Comparison of ENCODE assay signal across 23 mouse cellular contexts in genomic region chr1:76453160-76453710, GRCm38 (mm10).
DNase-seq lines count a peak whose midpoint lies in the region; ATAC-seq and TF ChIP-seq lines count a peak whose summit lies in the region.
"Had no signal": no experiment of that assay in that cellular context is flagged by ENCODE, and none has a peak within 500 bp of the region (broad histone marks: within the 10 kb centered on the region; RNA-seq: fewer than 3 reads in every experiment).

No protein-coding gene starts in this region.

- no peaks in the 10 kb centered on the region for H3K27me3 ChIP-seq in midbrain, embryonic 14.5 days (ENCODE audit: control insufficient read depth, insufficient read depth, low read length)
- no peaks in the 10 kb centered on the region for H3K27me3 ChIP-seq in midbrain, embryonic 10.5 days (ENCODE audit: low read depth, poor library complexity, severe bottlenecking)
- H3K27me3 ChIP-seq in midbrain, postnatal 0 days (ENCODE audit: insufficient read depth, low read length) = no peaks in the 10 kb centered on the region
- H3K27me3 ChIP-seq in kidney, embryonic 15.5 days = no peaks in the 10 kb centered on the region
- H3K27me3 ChIP-seq: hindbrain, embryonic 12.5 days had no signal

- H3K9ac ChIP-seq in midbrain, embryonic 14.5 days (replicated peaks; ENCODE audit: low read length) = no peak overlapping the region
- no peak overlapping the region for H3K9ac ChIP-seq in midbrain, postnatal 0 days (replicated peaks; ENCODE audit: low read length, poor library complexity, severe bottlenecking)
- H3K9ac ChIP-seq in kidney, embryonic 15.5 days = no peak overlapping the region
- H3K9ac ChIP-seq: forebrain, postnatal 0 days; hindbrain, embryonic 12.5 days had no signal

- no peak overlapping the region for H3K4me2 ChIP-seq in midbrain, embryonic 14.5 days (ENCODE audit: low read length)
- H3K4me2 ChIP-seq in midbrain, postnatal 0 days (ENCODE audit: low read depth, low read length, poor library complexity, severe bottlenecking) = peak overlapping the region; percentile 2; the same call in 1 of the 2 replicates
- no peak overlapping the region for H3K4me2 ChIP-seq in kidney, embryonic 15.5 days
- H3K4me2 ChIP-seq: heart, embryonic 11.5 days; hindbrain, embryonic 12.5 days had no signal

- no peaks in the 10 kb centered on the region for H3K36me3 ChIP-seq in midbrain, embryonic 14.5 days (ENCODE audit: control insufficient read depth, insufficient read depth, low read length)
- H3K36me3 ChIP-seq in midbrain, embryonic 10.5 days = no peaks in the 10 kb centered on the region
- no peaks in the 10 kb centered on the region for H3K36me3 ChIP-seq in midbrain, postnatal 0 days (ENCODE audit: insufficient read depth, low read length)
- H3K36me3 ChIP-seq in kidney, embryonic 15.5 days = no peaks in the 10 kb centered on the region
- H3K36me3 ChIP-seq: hindbrain, embryonic 12.5 days had no signal

- H3K9me3 ChIP-seq in midbrain, embryonic 14.5 days (ENCODE audit: control insufficient read depth, low read length) = no peaks in the 10 kb centered on the region
- H3K9me3 ChIP-seq in midbrain, embryonic 10.5 days (replicated peaks) = no peaks in the 10 kb centered on the region
- no peaks in the 10 kb centered on the region for H3K9me3 ChIP-seq in midbrain, postnatal 0 days (ENCODE audit: low read length)
- no peaks in the 10 kb centered on the region for H3K9me3 ChIP-seq in kidney, embryonic 15.5 days (replicated peaks)
- H3K9me3 ChIP-seq: hindbrain, embryonic 12.5 days had no signal

- 42% methylated on average over 7 of the region's 7 CpGs for WGBS in midbrain, embryonic 14.5 days
- WGBS in midbrain, embryonic 10.5 days = 88% methylated on average over 7 of the region's 7 CpGs
- WGBS in midbrain, postnatal 0 days = 47% methylated on average over 7 of the region's 7 CpGs
- 83% methylated on average over 7 of the region's 7 CpGs for WGBS in kidney, embryonic 15.5 days

- no peak for ATAC-seq in midbrain, embryonic 14.5 days (ENCODE audit: low FRiP score, low TSS enrichment)
- ATAC-seq in midbrain, postnatal 0 days (ENCODE audit: low FRiP score) = no peak
- ATAC-seq in kidney, embryonic 15.5 days (replicated peaks; ENCODE audit: low FRiP score) = no peak
- ATAC-seq: activated CD4-positive, CD25-positive, alpha-beta regulatory T cell, adult 4 months; CD4-positive, CD25-positive, alpha-beta regulatory T cell, adult 4 months; forebrain, embryonic 14.5 days; forebrain, postnatal 0 days; hindbrain, embryonic 16.5 days; inflammation-experienced regulatory T-cells, adult 6 months had no signal

- peaks cover 4% of the 10 kb centered on the region; the same call in 1 of the 2 replicates for H3K4me1 ChIP-seq in midbrain, embryonic 14.5 days (ENCODE audit: control insufficient read depth, insufficient read depth, low read length)
- no peaks in the 10 kb centered on the region for H3K4me1 ChIP-seq in midbrain, embryonic 10.5 days
- no peaks in the 10 kb centered on the region for H3K4me1 ChIP-seq in midbrain, postnatal 0 days (ENCODE audit: insufficient read depth, low read length)
- H3K4me1 ChIP-seq in kidney, embryonic 15.5 days = no peaks in the 10 kb centered on the region
- H3K4me1 ChIP-seq: hindbrain, embryonic 12.5 days had no signal

- H3K27ac ChIP-seq in midbrain, embryonic 14.5 days (replicated peaks; ENCODE audit: low read depth, low read length) = no peak overlapping the region
- H3K27ac ChIP-seq in midbrain, embryonic 10.5 days (replicated peaks) = no peak overlapping the region
- no peak overlapping the region for H3K27ac ChIP-seq in midbrain, postnatal 0 days (ENCODE audit: low read depth, low read length)
- H3K27ac ChIP-seq in kidney, embryonic 15.5 days = no peak overlapping the region
- H3K27ac ChIP-seq: gastrocnemius, adult 2 months; hindbrain, embryonic 12.5 days had no signal

- DNase-seq in midbrain, embryonic 14.5 days = peak; percentile 68
- no peak for DNase-seq in midbrain, embryonic 10.5 days (ENCODE audit: low spot score)
- peak; percentile 73 for DNase-seq in retina, adult 2 months (ENCODE audit: low read depth, low spot score)
- DNase-seq in retina, embryonic 14.5 days (ENCODE audit: low spot score) = no peak
- DNase-seq in midbrain, postnatal 0 days (ENCODE audit: low spot score) = peak; percentile 45
- DNase-seq: adrenal gland, adult 8-10 months; adrenal gland, postnatal 25 days; cerebellum, adult 18-20 months; cerebellum, adult 9-10 months; cerebellum, postnatal 14 days; forebrain, postnatal 0 days; gastrocnemius, adult 2 months; gastrocnemius, postnatal 14 days; heart, adult 11 months; heart, postnatal 36 days had no signal

- no peak for TF ChIP-seq CTCF in midbrain, postnatal 0 days (IDR thresholded peaks at IDR 0.05)

- no peak overlapping the region for H3K4me3 ChIP-seq in midbrain, embryonic 14.5 days (replicated peaks; ENCODE audit: low read depth, low read length)
- no peak overlapping the region for H3K4me3 ChIP-seq in midbrain, embryonic 10.5 days
- no peak overlapping the region for H3K4me3 ChIP-seq in midbrain, postnatal 0 days (ENCODE audit: low read depth, low read length)
- no peak overlapping the region for H3K4me3 ChIP-seq in kidney, embryonic 15.5 days (replicated peaks)
- H3K4me3 ChIP-seq: gastrocnemius, adult 2 months; hindbrain, embryonic 12.5 days had no signal

Comparison
In these comparisons a context has a peak if more than half of its experiments do, and no peak if none do; other contexts are left out.
1. DNase-seq: peak in midbrain, embryonic 14.5 days (single experiment), retina, adult 2 months (single experiment) and midbrain, postnatal 0 days (single experiment); none in midbrain, embryonic 10.5 days (single experiment) and retina, embryonic 14.5 days (single experiment).